Mouse (Mus musculus): ENCODE measurements around the gene Tbc1d10b. TPM values are rescaled to one million over a fixed set of nuclear protein-coding genes. Genes with fewer than 3 reads are reported as not detected.

The Tbc1d10b gene
- polyA plus RNA-seq (2015; fragmentation: Illumina TruSeq; extraction: RNeasy Lipid Tissue Mini Kit (QIAGEN cat#74804); ENCODE audit: low read depth, low replicate concordance), result 53.6 TPM

DNA sequence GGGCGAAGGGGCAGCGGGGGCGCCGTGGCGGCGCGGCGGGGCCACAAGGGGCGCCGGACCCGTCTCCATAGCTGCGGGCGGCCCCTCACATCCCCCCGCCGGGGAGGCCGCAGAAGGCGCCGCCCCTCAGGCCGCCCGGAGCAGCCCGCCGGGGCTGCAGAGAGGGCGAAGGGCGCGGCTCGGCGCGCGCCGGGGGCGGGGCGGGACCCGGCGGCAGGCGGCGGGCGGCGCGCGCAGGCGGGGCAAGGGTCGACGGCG, at the start of gene Tbc1d10b:
TSS of gene Tbc1d10b (minus strand) at position 174 of the 258 bp plus-strand sequence.

GRCm38 (mm10) chr7:127243870-127244657, 35.8 kb upstream of the Tbc1d10b start, which contains the start of gene Zfp771:
Gene Zfp771 (plus strand): TSS chr7:127244274.

DNA sequence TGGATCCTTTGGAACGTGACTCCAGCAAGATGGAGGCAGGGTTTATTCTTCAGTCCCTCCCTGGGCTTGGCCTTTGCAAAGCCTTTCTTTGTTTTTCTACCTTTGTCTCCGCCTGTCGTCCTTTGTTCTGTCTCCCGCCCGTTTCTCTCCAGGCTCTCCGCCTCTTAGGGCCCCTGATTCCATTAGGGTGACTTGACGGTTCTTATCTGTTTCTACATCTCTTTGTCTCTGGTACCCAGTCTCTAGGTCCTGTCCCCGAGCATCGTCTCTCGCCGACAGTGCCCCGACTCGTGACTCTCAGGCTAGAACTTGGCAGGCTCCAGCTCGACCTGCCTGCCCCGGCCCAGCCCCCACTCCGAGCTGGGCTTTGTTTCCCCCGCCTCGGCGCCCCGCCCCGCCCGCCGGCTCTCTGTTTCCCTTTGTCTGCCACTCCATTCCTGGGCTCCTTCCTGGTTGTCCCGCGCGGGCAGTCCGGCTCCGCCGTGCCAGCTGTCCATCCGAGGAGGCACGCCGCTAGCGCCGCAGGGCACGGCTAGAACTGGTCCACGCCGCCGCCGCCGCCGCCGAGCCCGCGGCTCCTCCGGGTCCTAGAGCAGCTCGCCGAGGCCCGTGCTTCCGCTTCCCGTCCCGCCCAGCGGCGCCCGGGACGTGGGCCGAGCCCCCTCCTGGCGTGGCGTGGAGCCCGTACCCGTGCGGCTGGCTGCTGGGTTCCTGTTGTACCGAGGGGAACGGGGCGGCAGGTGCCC, 24.5 kb upstream of the Tbc1d10b start, which contains the start of the genes Zfp553 and Sept1:
TSS of gene Zfp553 (plus strand) at position 440 of the 746 bp plus-strand sequence.
TSS of gene Sept1 (minus strand) at position 509 of the 746 bp plus-strand sequence.

GRCm38 (mm10) chr7:127208553-127209438, 528 bp upstream of the Tbc1d10b start, which contains the start of gene Mylpf:
Gene Mylpf (plus strand): TSS chr7:127208890.

DNA sequence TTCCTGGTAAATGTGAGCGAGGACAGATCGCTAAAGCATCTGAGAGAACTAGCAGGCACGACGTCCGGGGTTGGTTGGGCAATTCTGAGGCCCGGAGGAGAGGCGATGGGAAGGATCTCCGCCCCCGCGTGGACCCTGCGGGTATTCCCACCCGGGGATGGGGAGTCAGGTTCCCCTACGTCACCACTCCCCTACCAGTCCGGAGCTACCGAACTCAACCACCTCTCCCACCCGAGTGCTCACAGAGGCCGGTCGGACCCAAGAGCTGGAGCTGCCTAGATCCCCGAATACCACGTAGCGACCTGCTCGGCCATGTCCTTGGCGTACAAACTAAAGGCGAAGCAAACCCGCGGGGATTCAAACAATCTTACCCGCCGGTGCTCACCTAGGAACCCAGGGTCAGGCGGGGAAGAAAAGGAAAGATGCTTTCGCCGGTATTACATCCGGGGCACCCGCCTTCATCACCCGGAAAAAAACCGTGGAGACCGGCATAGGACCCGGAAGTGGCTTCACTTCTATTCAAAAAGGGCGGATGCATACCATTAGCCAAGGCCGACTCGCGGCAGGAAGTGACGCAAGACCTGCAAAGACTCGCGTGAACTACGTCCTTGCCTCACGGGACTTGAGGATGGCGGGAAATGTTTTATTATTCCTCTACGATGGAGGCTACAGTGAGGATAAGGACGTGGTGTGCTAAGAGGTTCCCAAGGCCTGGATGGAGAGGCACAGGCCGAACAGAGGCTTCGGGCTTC, 12.5 kb downstream of the Tbc1d10b start, which contains the start of gene Cd2bp2:
TSS of gene Cd2bp2 (minus strand) at position 507 of the 752 bp plus-strand sequence.

Other genes starting within 250 kb of the Tbc1d10b start
- 168 TPM for gene Cdipt, start 232.6 kb downstream of the Tbc1d10b start, polyA plus RNA-seq (2015; fragmentation: Illumina TruSeq; extraction: RNeasy Lipid Tissue Mini Kit (QIAGEN cat#74804); ENCODE audit: low read depth, low replicate concordance)
- 0.82 TPM for gene Cdiptos, start 232.4 kb downstream of the Tbc1d10b start, polyA plus RNA-seq (2015; fragmentation: Illumina TruSeq; extraction: RNeasy Lipid Tissue Mini Kit (QIAGEN cat#74804); ENCODE audit: low read depth, low replicate concordance)
- 4.3 TPM for gene Mvp, start 193.8 kb downstream of the Tbc1d10b start, polyA plus RNA-seq (2015; fragmentation: Illumina TruSeq; extraction: RNeasy Lipid Tissue Mini Kit (QIAGEN cat#74804); ENCODE audit: low read depth, low replicate concordance)
- gene Pagr1b, start 192.0 kb downstream of the Tbc1d10b start, polyA plus RNA-seq (2015; fragmentation: Illumina TruSeq; extraction: RNeasy Lipid Tissue Mini Kit (QIAGEN cat#74804); ENCODE audit: low read depth, low replicate concordance), result not detected
- 21.8 TPM for gene Pagr1a, start 191.1 kb downstream of the Tbc1d10b start, polyA plus RNA-seq (2015; fragmentation: Illumina TruSeq; extraction: RNeasy Lipid Tissue Mini Kit (QIAGEN cat#74804); ENCODE audit: low read depth, low replicate concordance)
- 57.4 TPM for gene Gm42742, start 187.4 kb downstream of the Tbc1d10b start, polyA plus RNA-seq (2015; fragmentation: Illumina TruSeq; extraction: RNeasy Lipid Tissue Mini Kit (QIAGEN cat#74804); ENCODE audit: low read depth, low replicate concordance)
- gene Prrt2, start 187.3 kb downstream of the Tbc1d10b start, polyA plus RNA-seq (2015; fragmentation: Illumina TruSeq; extraction: RNeasy Lipid Tissue Mini Kit (QIAGEN cat#74804); ENCODE audit: low read depth, low replicate concordance), result 205 TPM
- gene Maz, start 181.4 kb downstream of the Tbc1d10b start, polyA plus RNA-seq (2015; fragmentation: Illumina TruSeq; extraction: RNeasy Lipid Tissue Mini Kit (QIAGEN cat#74804); ENCODE audit: low read depth, low replicate concordance), result 137 TPM
- gene Kif22, start 166.0 kb downstream of the Tbc1d10b start, polyA plus RNA-seq (2015; fragmentation: Illumina TruSeq; extraction: RNeasy Lipid Tissue Mini Kit (QIAGEN cat#74804); ENCODE audit: low read depth, low replicate concordance), result 8.7 TPM
- not detected for gene Zg16, start 121.1 kb downstream of the Tbc1d10b start, polyA plus RNA-seq (2015; fragmentation: Illumina TruSeq; extraction: RNeasy Lipid Tissue Mini Kit (QIAGEN cat#74804); ENCODE audit: low read depth, low replicate concordance)
- gene AI467606, start 117.1 kb downstream of the Tbc1d10b start, polyA plus RNA-seq (2015; fragmentation: Illumina TruSeq; extraction: RNeasy Lipid Tissue Mini Kit (QIAGEN cat#74804); ENCODE audit: low read depth, low replicate concordance), result 2.3 TPM
- 0.36 TPM for gene Qprt, start 86.2 kb downstream of the Tbc1d10b start, polyA plus RNA-seq (2015; fragmentation: Illumina TruSeq; extraction: RNeasy Lipid Tissue Mini Kit (QIAGEN cat#74804); ENCODE audit: low read depth, low replicate concordance)
- 0.21 TPM for gene Spn, start 70.6 kb downstream of the Tbc1d10b start, polyA plus RNA-seq (2015; fragmentation: Illumina TruSeq; extraction: RNeasy Lipid Tissue Mini Kit (QIAGEN cat#74804); ENCODE audit: low read depth, low replicate concordance)
- gene Cd2bp2, start 12.4 kb downstream of the Tbc1d10b start, polyA plus RNA-seq (2015; fragmentation: Illumina TruSeq; extraction: RNeasy Lipid Tissue Mini Kit (QIAGEN cat#74804); ENCODE audit: low read depth, low replicate concordance), result 74.5 TPM
- gene Mylpf, start 422 bp upstream of the Tbc1d10b start, polyA plus RNA-seq (2015; fragmentation: Illumina TruSeq; extraction: RNeasy Lipid Tissue Mini Kit (QIAGEN cat#74804); ENCODE audit: low read depth, low replicate concordance), result 5.3 TPM
- 14.3 TPM for gene Zfp553, start 24.6 kb upstream of the Tbc1d10b start, polyA plus RNA-seq (2015; fragmentation: Illumina TruSeq; extraction: RNeasy Lipid Tissue Mini Kit (QIAGEN cat#74804); ENCODE audit: low read depth, low replicate concordance)
- gene Sept1, start 24.7 kb upstream of the Tbc1d10b start, polyA plus RNA-seq (2015; fragmentation: Illumina TruSeq; extraction: RNeasy Lipid Tissue Mini Kit (QIAGEN cat#74804); ENCODE audit: low read depth, low replicate concordance), result 6.4 TPM
- gene Zfp771, start 35.8 kb upstream of the Tbc1d10b start, polyA plus RNA-seq (2015; fragmentation: Illumina TruSeq; extraction: RNeasy Lipid Tissue Mini Kit (QIAGEN cat#74804); ENCODE audit: low read depth, low replicate concordance), result 23.6 TPM
- gene Dctpp1, start 52.2 kb upstream of the Tbc1d10b start, polyA plus RNA-seq (2015; fragmentation: Illumina TruSeq; extraction: RNeasy Lipid Tissue Mini Kit (QIAGEN cat#74804); ENCODE audit: low read depth, low replicate concordance), result 44.7 TPM
- 35.9 TPM for gene Sephs2, start 65.6 kb upstream of the Tbc1d10b start, polyA plus RNA-seq (2015; fragmentation: Illumina TruSeq; extraction: RNeasy Lipid Tissue Mini Kit (QIAGEN cat#74804); ENCODE audit: low read depth, low replicate concordance)
- 0.46 TPM for gene Itgal, start 87.8 kb upstream of the Tbc1d10b start, polyA plus RNA-seq (2015; fragmentation: Illumina TruSeq; extraction: RNeasy Lipid Tissue Mini Kit (QIAGEN cat#74804); ENCODE audit: low read depth, low replicate concordance)
- 11.7 TPM for gene Zfp768, start 137.1 kb upstream of the Tbc1d10b start, polyA plus RNA-seq (2015; fragmentation: Illumina TruSeq; extraction: RNeasy Lipid Tissue Mini Kit (QIAGEN cat#74804); ENCODE audit: low read depth, low replicate concordance)
- gene Zfp747, start 167.6 kb upstream of the Tbc1d10b start, polyA plus RNA-seq (2015; fragmentation: Illumina TruSeq; extraction: RNeasy Lipid Tissue Mini Kit (QIAGEN cat#74804); ENCODE audit: low read depth, low replicate concordance), result 5.3 TPM
- 2.3 TPM for gene 9130019O22Rik, start 178.7 kb upstream of the Tbc1d10b start, polyA plus RNA-seq (2015; fragmentation: Illumina TruSeq; extraction: RNeasy Lipid Tissue Mini Kit (QIAGEN cat#74804); ENCODE audit: low read depth, low replicate concordance)
- 5.9 TPM for gene E430018J23Rik, start 185.2 kb upstream of the Tbc1d10b start, polyA plus RNA-seq (2015; fragmentation: Illumina TruSeq; extraction: RNeasy Lipid Tissue Mini Kit (QIAGEN cat#74804); ENCODE audit: low read depth, low replicate concordance)
- 5.1 TPM for gene Zfp764, start 198.4 kb upstream of the Tbc1d10b start, polyA plus RNA-seq (2015; fragmentation: Illumina TruSeq; extraction: RNeasy Lipid Tissue Mini Kit (QIAGEN cat#74804); ENCODE audit: low read depth, low replicate concordance)
- 20.0 TPM for gene Zfp688, start 213.6 kb upstream of the Tbc1d10b start, polyA plus RNA-seq (2015; fragmentation: Illumina TruSeq; extraction: RNeasy Lipid Tissue Mini Kit (QIAGEN cat#74804); ENCODE audit: low read depth, low replicate concordance)
- gene Zfp689, start 240.7 kb upstream of the Tbc1d10b start, polyA plus RNA-seq (2015; fragmentation: Illumina TruSeq; extraction: RNeasy Lipid Tissue Mini Kit (QIAGEN cat#74804); ENCODE audit: low read depth, low replicate concordance), result 4.0 TPM